Mouse (Mus musculus): ENCODE measurements around the gene Sirt1.

GRCm38 (mm10) chr10:63282417-63282816 is 99.1 kb downstream of the Sirt1 start:
- TF ChIP-seq CTCF (IDR thresholded peaks at IDR 0.05; ENCODE audit: borderline replicate concordance, extremely low read depth, insufficient read depth, insufficient read length) (no peak), POLR2A (IDR thresholded peaks at IDR 0.05; ENCODE audit: borderline replicate concordance, extremely low read depth, insufficient read depth, insufficient read length, poor library complexity, severe bottlenecking) (no peak)
